Mouse (Mus musculus) embryonic fibroblast, embryonic 13.5 days (primary cell): ENCODE data around the gene Snrnp35. TPM values are rescaled to one million over a fixed set of nuclear protein-coding genes. Genes with fewer than 3 reads are reported as not detected.

Experiments used
- H3K27ac ChIP-seq: 2 replicates; pipeline ENCODE4 v1.5.1; 2012; ENCODE audit warnings: low read length, control low read depth, inconsistent platforms; ENCODE audit not compliant: insufficient read depth
- H3K4me1 ChIP-seq: 2 replicates; pipeline ENCODE4 v1.6.1; 2011; ENCODE audit warnings: low read length; ENCODE audit not compliant: control insufficient read depth, insufficient read depth
- H3K4me3 ChIP-seq: 2 replicates; pipeline ENCODE4 v1.5.1; 2011; ENCODE audit warnings: mild to moderate bottlenecking, control low read depth, low read length; ENCODE audit not compliant: insufficient read depth
- CTCF ChIP-seq: IDR thresholded peaks from 2 replicates; pipeline ENCODE4 v1.5.1; 2011; ENCODE audit warnings: mild to moderate bottlenecking, control low read depth, low read length, moderate library complexity, borderline replicate concordance; ENCODE audit not compliant: insufficient read depth
- POLR2A ChIP-seq: IDR thresholded peaks from 2 replicates; pipeline ENCODE4 v1.6.1; 2011; ENCODE audit warnings: low read depth, mild to moderate bottlenecking, control low read depth, low read length, moderate library complexity
- polyA plus RNA-seq: library from polyadenylated mRNA; stranded (reverse); fragments of >200 nt; gene quantifications from 2 replicates; pipeline ENCODE4 v1.2.4, GENCODE M21; 2011; ENCODE audit warnings: low read depth; ENCODE audit not compliant: missing spikeins, insufficient read length

The Snrnp35 gene
- polyA plus RNA-seq, 1 experiment: 11.1 TPM

- H3K27ac ChIP-seq: no peak overlapping the region
Measured at GRCm38 (mm10) chr5:124462297-124463025, 20.5 kb upstream of the Snrnp35 start.

GRCm38 (mm10) chr5:124463462-124463861 lies 19.5 kb upstream of the Snrnp35 start:
- Histone ChIP-seq H3K4me3 (no peak overlapping the region), H3K4me1 (no peaks in the 10 kb centered on the region), H3K27ac (no peak overlapping the region)
- TF ChIP-seq CTCF (no peak), POLR2A (no peak)

More at GRCm38 (mm10) chr5:124462297-124463025, 20.5 kb upstream of the Snrnp35 start:
- TF ChIP-seq POLR2A (no peak), CTCF (no peak)
- H3K4me1 ChIP-seq: no peaks in the 10 kb centered on the region
- no peak overlapping the region for H3K4me3 ChIP-seq

- Histone ChIP-seq H3K4me3 (no peak overlapping the region), H3K4me1 (no peaks in the 10 kb centered on the region), H3K27ac (no peak overlapping the region)
- TF ChIP-seq POLR2A (no peak), CTCF (no peak)
Measured at GRCm38 (mm10) chr5:124464905-124465304, 18.0 kb upstream of the Snrnp35 start.

GRCm38 (mm10) chr5:124467766-124468165 lies 15.2 kb upstream of the Snrnp35 start:
- Histone ChIP-seq H3K27ac (no peak overlapping the region), H3K4me3 (no peak overlapping the region), H3K4me1 (no peaks in the 10 kb centered on the region)
- TF ChIP-seq POLR2A (no peak), CTCF (no peak)

- TF ChIP-seq POLR2A (no peak), CTCF (no peak)
Measured at GRCm38 (mm10) chr5:124468365-124468764, 14.6 kb upstream of the Snrnp35 start.

GRCm38 (mm10) chr5:124469486-124469885 lies 13.4 kb upstream of the Snrnp35 start:
- H3K4me1 ChIP-seq: no peaks in the 10 kb centered on the region
- H3K4me3 ChIP-seq: no peak overlapping the region
- no peak for TF ChIP-seq POLR2A
- TF ChIP-seq CTCF: no peak
- no peak overlapping the region for H3K27ac ChIP-seq

More at GRCm38 (mm10) chr5:124468365-124468764, 14.6 kb upstream of the Snrnp35 start:
- H3K4me1 ChIP-seq: no peaks in the 10 kb centered on the region
- H3K4me3 ChIP-seq: no peak overlapping the region
- H3K27ac ChIP-seq: no peak overlapping the region

GRCm38 (mm10) chr5:124470591-124471171 lies 12.3 kb upstream of the Snrnp35 start:
- Histone ChIP-seq H3K4me3 (no peak overlapping the region), H3K4me1 (no peaks in the 10 kb centered on the region), H3K27ac (no peak overlapping the region)
- TF ChIP-seq POLR2A (no peak), CTCF (no peak)

- TF ChIP-seq CTCF (no peak), POLR2A (no peak)
- no peaks in the 10 kb centered on the region; the same call in 1 of the 2 replicates for H3K4me1 ChIP-seq
- no peak overlapping the region for H3K27ac ChIP-seq
- H3K4me3 ChIP-seq: no peak overlapping the region
Measured at GRCm38 (mm10) chr5:124478873-124479204, 4.1 kb upstream of the Snrnp35 start.

- TF ChIP-seq CTCF (no peak), POLR2A (no peak)
- no peaks in the 10 kb centered on the region; the same call in 1 of the 2 replicates for H3K4me1 ChIP-seq
Measured at GRCm38 (mm10) chr5:124480119-124480518, 2.8 kb upstream of the Snrnp35 start.

GRCm38 (mm10) chr5:124481714-124482113 lies 1.2 kb upstream of the Snrnp35 start:
- TF ChIP-seq POLR2A (no peak), CTCF (no peak)
- no peak overlapping the region for H3K4me3 ChIP-seq
- H3K4me1 ChIP-seq: no peaks in the 10 kb centered on the region; the same call in 1 of the 2 replicates
- no peak overlapping the region for H3K27ac ChIP-seq

More at GRCm38 (mm10) chr5:124480119-124480518, 2.8 kb upstream of the Snrnp35 start:
- no peak overlapping the region for H3K4me3 ChIP-seq
- H3K27ac ChIP-seq: no peak overlapping the region
